Mouse (Mus musculus) kidney, embryonic 16.5 days (tissue): ENCODE measurements at regions not wholly inside any gene's neighbourhood (a gene's known extent, or its start where the extent isn't known, plus 50 kb on each side); places are given as distances from the start of the nearest gene placed in this dataset.

Source experiments
- ATAC-seq: fragments of 200-750 bp; cut with Nextera tagmentation; 2 replicates; pipeline ENCODE4 v1.8.0; 2017; ENCODE audit warnings: moderate TSS enrichment; ENCODE audit not compliant: low FRiP score, low TSS enrichment
- H3K27ac ChIP-seq: fragments of 300-500 bp; sonication (generic); 2 replicates; pipeline ENCODE4 v1.5.1; 2014; ENCODE audit warnings: low read length
- H3K27me3 ChIP-seq: fragments of 300-500 bp; sonication (generic); 2 replicates; pipeline ENCODE4 v1.6.1; 2014; ENCODE audit warnings: low read length, control low read depth, mixed read lengths; ENCODE audit not compliant: insufficient read depth
- H3K36me3 ChIP-seq: fragments of 300-500 bp; sonication (generic); 2 replicates; pipeline ENCODE4 v1.6.1; 2014; ENCODE audit warnings: low read length, control low read depth, mixed read lengths; ENCODE audit not compliant: insufficient read depth
- H3K4me1 ChIP-seq: fragments of 300-500 bp; sonication (generic); 2 replicates; pipeline ENCODE4 v1.6.1; 2014; ENCODE audit warnings: low read length, control low read depth, mixed read lengths; ENCODE audit not compliant: insufficient read depth
- H3K4me2 ChIP-seq: fragments of 300-500 bp; sonication (generic); replicated peaks from 2 replicates; pipeline ENCODE4 v1.6.1; 2014; ENCODE audit warnings: low read depth, low read length
- H3K4me3 ChIP-seq: fragments of 300-500 bp; sonication (generic); 2 replicates; pipeline ENCODE4 v1.5.1; 2014; ENCODE audit warnings: mild to moderate bottlenecking, low read length
- H3K9ac ChIP-seq: fragments of 300-500 bp; sonication (generic); replicated peaks from 2 replicates; pipeline ENCODE4 v1.6.1; 2014; ENCODE audit warnings: low read length
- H3K9me3 ChIP-seq: fragments of 300-500 bp; sonication (generic); 2 replicates; pipeline ENCODE4 v1.6.1; 2016; ENCODE audit warnings: low read length, control low read depth
- WGBS: fragments of 180-500 bp; shearing (Covaris S2); extraction: QIAGEN DNeasy Blood & Tissue Kit; methylation state at CpG from one replicate; pipeline ENCODE4 v1.1.7; 2014; 5-methylcytosine and 5-hydroxymethylcytosine counted together

DNA sequence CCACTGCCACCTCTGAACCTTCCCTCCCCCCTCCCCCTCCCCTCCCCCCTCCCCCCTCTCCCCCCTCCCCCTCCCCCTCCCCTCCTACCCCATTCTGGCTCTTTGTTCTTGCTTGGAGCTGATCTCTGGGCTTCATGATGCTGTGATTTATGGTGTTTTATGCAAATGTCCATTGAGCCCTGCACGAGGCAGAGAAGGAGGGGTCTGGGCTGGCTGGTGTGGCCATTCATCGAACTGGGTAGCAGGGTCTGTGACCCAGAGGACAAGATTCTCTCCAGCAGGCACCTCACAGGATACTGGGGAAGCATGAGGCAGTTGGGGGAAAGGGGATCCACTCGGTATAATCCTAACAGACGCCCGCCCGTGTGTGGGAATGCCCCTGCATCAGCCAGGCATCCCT lies 119.0 kb downstream of the Gm26897 start:
- Histone ChIP-seq H3K27me3 (no peaks in the 10 kb centered on the region), H3K4me2 (no peak overlapping the region), H3K4me3 (no peak overlapping the region), H3K4me1 (0 out of 2 replicates have a peak, but pooled peaks cover 3% of the 10 kb centered on the region), H3K9ac (no peak overlapping the region), H3K36me3 (no peaks in the 10 kb centered on the region), H3K9me3 (no peaks in the 10 kb centered on the region), H3K27ac (no peak overlapping the region)
- 49% methylated on average over 6 of the region's 6 CpGs for WGBS
- no peak for ATAC-seq

DNA sequence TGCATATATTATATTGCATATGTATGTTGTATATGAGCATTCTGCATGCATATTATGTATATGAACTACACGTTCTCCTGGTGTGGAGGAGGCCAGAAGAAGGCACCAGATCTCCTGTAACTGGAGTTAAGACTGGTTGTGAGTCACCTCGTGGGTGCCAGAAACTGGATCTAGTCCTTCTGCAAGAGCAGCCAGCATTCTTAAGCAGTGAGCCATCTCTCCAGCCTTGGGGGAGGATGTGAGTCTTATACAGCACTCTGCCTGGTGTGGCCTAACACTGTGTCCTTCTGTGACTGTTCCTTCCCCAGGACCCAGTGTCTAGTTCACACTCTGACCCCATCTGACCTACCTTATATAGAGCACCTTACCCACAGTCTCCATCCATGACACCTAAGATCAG lies 121.6 kb downstream of the Gm26897 start:
- no peak overlapping the region for H3K27ac ChIP-seq
- ATAC-seq = no peak
- H3K4me3 ChIP-seq = no peak overlapping the region
- WGBS = 59% methylated on average over 2 of the region's 2 CpGs
- no peak overlapping the region for H3K4me2 ChIP-seq
- 0 out of 2 replicates have a peak, but pooled peaks cover 3% of the 10 kb centered on the region for H3K4me1 ChIP-seq
- H3K36me3 ChIP-seq = no peaks in the 10 kb centered on the region
- no peaks in the 10 kb centered on the region for H3K27me3 ChIP-seq
- no peak overlapping the region for H3K9ac ChIP-seq
- H3K9me3 ChIP-seq = no peaks in the 10 kb centered on the region

DNA sequence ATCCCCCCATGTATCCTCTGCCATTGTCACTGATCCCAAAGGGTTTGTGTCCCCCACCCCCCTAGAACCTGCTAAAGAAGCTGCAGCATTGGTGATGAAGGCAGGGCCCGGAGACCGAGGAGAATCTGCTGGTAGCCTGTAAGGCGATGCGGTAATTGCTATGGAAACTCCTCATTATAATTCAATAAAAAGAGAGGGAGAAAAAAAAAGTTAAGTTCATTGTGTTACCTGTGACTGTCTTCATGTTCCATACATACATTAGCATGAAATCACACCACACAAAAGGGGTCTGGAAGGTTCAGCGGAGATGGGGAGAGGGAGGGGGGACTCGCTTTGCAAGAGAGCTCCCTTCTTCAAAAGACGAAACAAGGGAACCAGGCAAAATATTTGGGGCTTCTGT lies 123.5 kb downstream of the Gm26897 start:
- no peak overlapping the region for H3K4me3 ChIP-seq
- no peak overlapping the region for H3K9ac ChIP-seq
- no peak for ATAC-seq
- H3K4me2 ChIP-seq = no peak overlapping the region
- no peaks in the 10 kb centered on the region for H3K36me3 ChIP-seq
- H3K27me3 ChIP-seq = no peaks in the 10 kb centered on the region
- no peak overlapping the region for H3K27ac ChIP-seq
- H3K9me3 ChIP-seq = no peaks in the 10 kb centered on the region
- H3K4me1 ChIP-seq = 0 out of 2 replicates have a peak, but pooled peaks cover 3% of the 10 kb centered on the region
- WGBS = 90% methylated on average over 7 of the region's 7 CpGs

DNA sequence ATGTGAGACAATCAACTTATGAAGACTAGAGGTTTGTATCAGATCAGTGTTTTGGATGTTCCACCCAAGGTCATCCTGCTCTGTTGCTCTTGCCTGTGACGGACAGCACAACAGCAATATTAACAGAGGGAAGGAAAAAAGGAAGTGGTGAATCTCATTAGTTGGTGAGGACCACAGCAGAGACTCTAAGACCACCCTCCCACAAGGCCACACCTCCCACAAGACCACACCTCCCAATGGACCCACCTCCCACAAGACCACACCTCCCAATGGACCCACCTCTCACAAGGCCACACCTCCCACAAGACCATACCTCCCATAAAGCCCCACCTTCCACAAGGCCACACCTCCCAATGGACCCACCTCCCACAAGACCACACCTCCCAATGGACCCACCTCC lies 126.7 kb downstream of the Gm26897 start:
- Histone ChIP-seq H3K27me3 (no peaks in the 10 kb centered on the region), H3K4me1 (peaks cover 4% of the 10 kb centered on the region; the same call in 1 of the 2 replicates), H3K9ac (no peak overlapping the region), H3K36me3 (no peaks in the 10 kb centered on the region), H3K4me3 (no peak overlapping the region), H3K9me3 (no peaks in the 10 kb centered on the region), H3K4me2 (no peak overlapping the region), H3K27ac (no peak overlapping the region)
- WGBS = 82% methylated on average over 1 of the region's 1 CpGs
- ATAC-seq = no peak

DNA sequence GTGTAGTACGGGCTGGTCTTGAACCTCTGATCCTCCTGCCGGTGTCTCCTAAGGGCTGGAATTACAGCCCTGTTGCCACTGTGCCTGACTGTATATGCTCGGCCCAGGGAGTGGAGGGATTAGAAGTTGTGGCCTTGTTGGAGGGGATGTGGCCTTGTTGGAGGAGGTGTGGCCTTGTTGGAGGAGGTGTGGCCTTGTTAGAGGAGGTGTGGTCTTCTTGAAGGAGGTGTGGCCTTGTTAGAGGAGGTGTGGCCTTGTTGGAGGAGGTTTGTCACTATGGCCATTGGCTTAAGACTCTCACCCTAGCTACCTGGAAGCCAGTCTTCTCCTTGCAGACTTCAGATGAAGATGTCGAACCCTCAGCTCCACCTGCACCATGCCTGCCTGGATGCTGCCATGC lies 128.6 kb downstream of the Gm26897 start:
- no peaks in the 10 kb centered on the region for H3K9me3 ChIP-seq
- peaks cover 2% of the 10 kb centered on the region; the same call in 1 of the 2 replicates for H3K27me3 ChIP-seq
- ATAC-seq = no peak
- H3K27ac ChIP-seq = no peak overlapping the region
- no peak overlapping the region for H3K4me2 ChIP-seq
- H3K4me3 ChIP-seq = no peak overlapping the region
- H3K9ac ChIP-seq = no peak overlapping the region
- no peaks in the 10 kb centered on the region for H3K36me3 ChIP-seq
- 93% methylated on average over 4 of the region's 4 CpGs for WGBS
- peaks cover 4% of the 10 kb centered on the region; the same call in 1 of the 2 replicates for H3K4me1 ChIP-seq

DNA sequence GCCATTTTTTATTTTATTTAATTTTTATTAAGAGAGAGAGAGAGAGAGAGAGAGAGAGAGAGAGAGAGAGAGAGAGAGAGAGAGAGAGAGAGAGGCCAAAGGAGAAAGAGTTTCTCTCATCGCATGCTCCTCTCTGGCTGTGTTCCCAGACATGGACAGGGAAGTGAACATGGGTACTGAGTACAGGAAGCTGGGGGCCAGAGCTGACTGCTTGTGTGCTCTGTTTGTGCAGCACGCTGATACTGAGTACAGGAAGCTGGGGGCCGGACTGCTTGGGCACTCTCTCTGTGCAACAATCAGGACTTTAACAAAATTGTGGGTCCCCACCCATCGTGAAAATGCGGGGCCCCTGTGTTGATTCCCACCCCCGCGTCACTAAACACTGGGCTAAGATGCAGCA lies 130.2 kb downstream of the Gm26897 start:
- ATAC-seq = no peak
- Histone ChIP-seq H3K36me3 (no peaks in the 10 kb centered on the region), H3K9ac (no peak overlapping the region), H3K27me3 (peaks cover 2% of the 10 kb centered on the region; the same call in 1 of the 2 replicates), H3K4me2 (no peak overlapping the region), H3K4me3 (no peak overlapping the region), H3K9me3 (no peaks in the 10 kb centered on the region), H3K4me1 (peaks cover 4% of the 10 kb centered on the region; the same call in 1 of the 2 replicates), H3K27ac (no peak overlapping the region)
- 46% methylated on average over 7 of the region's 7 CpGs for WGBS

DNA sequence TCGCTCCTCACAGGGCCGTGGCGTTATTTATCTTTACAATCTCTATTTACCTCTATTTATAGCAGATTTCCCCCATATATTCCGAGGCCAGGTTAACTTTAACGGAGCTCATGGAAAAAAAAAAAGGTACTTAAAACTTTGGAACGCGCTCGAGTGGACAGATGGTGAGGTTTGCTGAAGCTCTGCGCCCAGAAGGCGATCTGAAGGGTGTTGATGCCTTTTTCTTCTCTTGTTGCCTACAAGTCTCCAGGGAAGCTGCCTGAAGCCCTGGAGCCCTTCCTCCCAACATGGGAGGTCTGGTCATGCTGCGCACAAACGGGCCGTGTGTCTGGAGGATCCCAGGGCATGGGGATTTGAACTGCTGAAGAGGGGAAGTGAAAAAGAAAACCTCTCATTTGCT lies 130.9 kb downstream of the Gm26897 start:
- Histone ChIP-seq H3K27ac (no peak overlapping the region), H3K4me1 (peaks cover 4% of the 10 kb centered on the region; the same call in 1 of the 2 replicates), H3K9me3 (no peaks in the 10 kb centered on the region), H3K4me2 (no peak overlapping the region), H3K27me3 (peaks cover 4% of the 10 kb centered on the region; the same call in 1 of the 2 replicates), H3K9ac (no peak overlapping the region), H3K36me3 (no peaks in the 10 kb centered on the region), H3K4me3 (no peak overlapping the region)
- no peak for ATAC-seq
- 54% methylated on average over 13 of the region's 13 CpGs for WGBS

DNA sequence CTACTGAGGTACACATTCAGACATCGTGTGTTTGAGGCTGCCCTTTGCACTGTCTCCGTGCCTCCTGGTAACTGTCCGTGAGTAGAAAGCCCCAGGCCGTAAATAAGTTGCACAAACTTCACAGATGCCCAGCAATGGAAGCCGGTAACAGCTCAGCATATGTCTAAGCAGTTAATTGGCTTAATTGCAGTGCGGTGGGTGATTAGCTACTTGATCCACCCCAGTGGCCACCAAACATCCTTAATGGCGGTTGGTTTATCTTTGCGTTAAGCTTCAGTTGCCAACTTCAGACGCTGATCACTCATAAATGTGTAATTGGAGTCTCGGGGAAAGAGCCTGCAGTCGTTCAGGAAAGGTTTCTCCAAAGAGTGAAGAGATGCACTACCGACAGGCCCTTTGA lies 135.3 kb downstream of the Gm26897 start:
- Histone ChIP-seq H3K9ac (no peak overlapping the region), H3K4me1 (peaks cover 2% of the 10 kb centered on the region; the same call in 1 of the 2 replicates), H3K27ac (no peak overlapping the region), H3K36me3 (peaks cover 9% of the 10 kb centered on the region; the same call in 1 of the 2 replicates), H3K4me3 (no peak overlapping the region), H3K27me3 (peaks cover 6% of the 10 kb centered on the region; the same call in 1 of the 2 replicates), H3K9me3 (peaks cover 31% of the 10 kb centered on the region), H3K4me2 (no peak overlapping the region)
- 26% methylated on average over 12 of the region's 12 CpGs for WGBS
- ATAC-seq = no peak

DNA sequence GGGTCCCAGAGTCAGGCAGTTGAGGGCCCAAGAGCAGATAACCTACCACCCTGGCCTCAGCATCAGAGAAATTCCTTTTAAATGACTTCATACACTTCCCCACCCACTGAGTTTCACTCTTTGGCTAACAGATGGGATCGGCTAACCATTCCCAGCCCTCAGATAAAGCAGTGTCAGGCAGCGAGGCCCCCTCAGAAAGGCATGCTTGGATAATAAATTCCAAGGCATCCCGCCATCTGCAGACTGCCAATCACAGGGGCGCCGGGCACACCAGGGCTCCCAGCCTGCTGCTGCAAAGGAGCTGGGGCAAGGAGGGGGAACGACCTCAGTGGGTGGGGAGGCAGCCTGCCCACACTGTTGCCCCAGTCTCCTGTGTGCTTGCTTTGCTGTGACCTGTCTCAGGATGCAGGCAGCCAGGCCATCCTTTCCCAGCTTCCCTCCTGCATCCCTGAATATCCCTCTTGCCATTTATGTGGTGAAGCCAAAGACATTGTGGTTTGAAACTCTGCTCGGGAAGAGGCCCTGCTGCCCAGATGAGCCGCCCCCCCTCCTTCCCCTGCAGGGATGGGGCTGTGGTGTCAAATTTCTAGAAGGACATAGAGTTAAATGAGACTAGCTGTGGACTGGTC lies 143.6 kb downstream of the Gm26897 start:
- 0 out of 2 replicates have a peak, but pooled peaks have one; percentile 40 for ATAC-seq
- Histone ChIP-seq H3K9me3 (peaks cover 11% of the 10 kb centered on the region), H3K27ac (peak overlapping the region; percentile 50), H3K4me3 (no peak overlapping the region), H3K27me3 (no peaks in the 10 kb centered on the region), H3K36me3 (no peaks in the 10 kb centered on the region), H3K4me1 (peaks cover 12% of the 10 kb centered on the region), H3K4me2 (no peak overlapping the region), H3K9ac (no peak overlapping the region)
- WGBS = 4% methylated on average over 8 of the region's 8 CpGs

DNA sequence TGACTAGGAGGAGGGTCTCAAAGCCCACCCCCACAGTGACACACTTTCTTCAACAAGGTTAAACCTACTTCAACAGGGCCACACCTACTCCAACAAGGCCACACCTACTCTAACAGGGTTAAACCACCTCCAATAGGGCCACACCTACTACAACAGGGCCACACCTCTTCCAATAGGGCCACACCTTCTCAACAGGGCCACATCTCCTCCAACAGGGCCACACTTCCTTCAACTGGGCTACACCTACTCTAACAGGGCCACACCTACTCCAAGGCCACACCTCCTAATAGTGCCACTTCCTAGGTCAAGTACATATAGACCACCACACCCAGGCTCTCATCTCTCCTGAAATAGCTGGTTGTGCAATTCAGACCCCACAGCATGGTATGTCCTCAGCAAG lies 145.3 kb downstream of the Gm26897 start:
- ATAC-seq = no peak
- Histone ChIP-seq H3K36me3 (no peaks in the 10 kb centered on the region), H3K27me3 (0 out of 2 replicates have a peak, but pooled peaks cover 3% of the 10 kb centered on the region), H3K27ac (no peak overlapping the region), H3K4me3 (no peak overlapping the region), H3K9me3 (no peaks in the 10 kb centered on the region), H3K4me2 (no peak overlapping the region), H3K4me1 (peaks cover 12% of the 10 kb centered on the region), H3K9ac (no peak overlapping the region)
